Comparison of ENCODE assay signal across 20 mouse cellular contexts in genomic region chr2:97604688-97605215, GRCm38 (mm10).
DNase-seq lines count a peak whose midpoint lies in the region; ATAC-seq lines count a peak whose summit lies in the region.
"Had no signal": no experiment of that assay in that cellular context is flagged by ENCODE, and none has a peak within 500 bp of the region (broad histone marks: within the 10 kb centered on the region; RNA-seq: fewer than 3 reads in every experiment).

No protein-coding gene starts in this region.

- peak; percentile 25 for DNase-seq in forebrain, embryonic 14.5 days (ENCODE audit: low spot score)
- peak; percentile 38 for DNase-seq in adipocyte (ENCODE audit: low spot score)
- DNase-seq in heart, postnatal 4 days = no peak
- DNase-seq: adrenal gland, postnatal 14 days; cerebellum, adult 18-20 months; cerebellum, adult 9-11 months; cerebellum, postnatal 36 days; embryo, embryonic 11 days; gastrocnemius, postnatal 14 days; heart, postnatal 10 days had no signal

- no peaks in the 10 kb centered on the region for H3K9me3 ChIP-seq in forebrain, embryonic 14.5 days (replicated peaks; ENCODE audit: control insufficient read depth, low read length)
- no peaks in the 10 kb centered on the region for H3K9me3 ChIP-seq in forebrain, embryonic 15.5 days
- no peaks in the 10 kb centered on the region for H3K9me3 ChIP-seq in midbrain, embryonic 12.5 days
- no peaks in the 10 kb centered on the region for H3K9me3 ChIP-seq in midbrain, embryonic 16.5 days (replicated peaks; ENCODE audit: control insufficient read depth, low read length, poor library complexity, severe bottlenecking)
- no peaks in the 10 kb centered on the region for H3K9me3 ChIP-seq in neural tube, embryonic 12.5 days
- H3K9me3 ChIP-seq: embryonic facial prominence, embryonic 15.5 days; forebrain, embryonic 10.5 days had no signal

- H3K4me2 ChIP-seq in forebrain, embryonic 14.5 days (ENCODE audit: low read length) = no peak overlapping the region
- no peak overlapping the region for H3K4me2 ChIP-seq in forebrain, embryonic 15.5 days (replicated peaks)
- H3K4me2 ChIP-seq in midbrain, embryonic 12.5 days (replicated peaks) = no peak overlapping the region
- no peak overlapping the region for H3K4me2 ChIP-seq in midbrain, embryonic 16.5 days (ENCODE audit: low read length)
- no peak overlapping the region for H3K4me2 ChIP-seq in neural tube, embryonic 12.5 days (replicated peaks)
- H3K4me2 ChIP-seq: embryonic facial prominence, embryonic 15.5 days had no signal

- H3K4me3 ChIP-seq in forebrain, embryonic 14.5 days (ENCODE audit: low read depth, low read length) = no peak overlapping the region
- H3K4me3 ChIP-seq in forebrain, embryonic 15.5 days = no peak overlapping the region
- no peak overlapping the region for H3K4me3 ChIP-seq in midbrain, embryonic 12.5 days
- no peak overlapping the region for H3K4me3 ChIP-seq in midbrain, embryonic 16.5 days (ENCODE audit: low read depth, low read length)
- no peak overlapping the region for H3K4me3 ChIP-seq in neural tube, embryonic 12.5 days
- H3K4me3 ChIP-seq: embryonic facial prominence, embryonic 15.5 days; erythroblast, embryonic 14.5 days; forebrain, embryonic 10.5 days had no signal

- no peak overlapping the region for H3K27ac ChIP-seq in forebrain, embryonic 14.5 days (ENCODE audit: low read depth, low read length)
- no peak overlapping the region for H3K27ac ChIP-seq in forebrain, embryonic 15.5 days (replicated peaks)
- no peak overlapping the region for H3K27ac ChIP-seq in midbrain, embryonic 12.5 days (replicated peaks)
- H3K27ac ChIP-seq in midbrain, embryonic 16.5 days (ENCODE audit: low read length) = no peak overlapping the region
- no peak overlapping the region for H3K27ac ChIP-seq in neural tube, embryonic 12.5 days
- H3K27ac ChIP-seq: embryonic facial prominence, embryonic 15.5 days; forebrain, embryonic 10.5 days had no signal

- H3K9ac ChIP-seq in forebrain, embryonic 14.5 days (ENCODE audit: low read length) = no peak overlapping the region
- no peak overlapping the region for H3K9ac ChIP-seq in forebrain, embryonic 15.5 days (replicated peaks)
- H3K9ac ChIP-seq in midbrain, embryonic 12.5 days (replicated peaks) = no peak overlapping the region
- no peak overlapping the region for H3K9ac ChIP-seq in midbrain, embryonic 16.5 days (ENCODE audit: low read depth, low read length)
- H3K9ac ChIP-seq in neural tube, embryonic 12.5 days = no peak overlapping the region
- H3K9ac ChIP-seq: embryonic facial prominence, embryonic 15.5 days had no signal

- H3K4me1 ChIP-seq in forebrain, embryonic 14.5 days (ENCODE audit: control insufficient read depth, insufficient read depth, low read length) = peaks cover 3% of the 10 kb centered on the region; the same call in 1 of the 2 replicates
- H3K4me1 ChIP-seq in forebrain, embryonic 15.5 days = peaks cover 6% of the 10 kb centered on the region
- H3K4me1 ChIP-seq in midbrain, embryonic 12.5 days = peaks cover 6% of the 10 kb centered on the region; the same call in 1 of the 2 replicates
- H3K4me1 ChIP-seq in midbrain, embryonic 16.5 days (ENCODE audit: control insufficient read depth, insufficient read depth, low read length) = peaks cover 3% of the 10 kb centered on the region; the same call in 1 of the 2 replicates
- peaks cover 4% of the 10 kb centered on the region; the same call in 1 of the 2 replicates for H3K4me1 ChIP-seq in neural tube, embryonic 12.5 days
- H3K4me1 ChIP-seq: embryonic facial prominence, embryonic 15.5 days had no signal

- no peaks in the 10 kb centered on the region for H3K36me3 ChIP-seq in forebrain, embryonic 14.5 days (ENCODE audit: control insufficient read depth, insufficient read depth, low read length)
- no peaks in the 10 kb centered on the region for H3K36me3 ChIP-seq in forebrain, embryonic 15.5 days
- H3K36me3 ChIP-seq in midbrain, embryonic 12.5 days = no peaks in the 10 kb centered on the region
- H3K36me3 ChIP-seq in midbrain, embryonic 16.5 days (ENCODE audit: control insufficient read depth, insufficient read depth, low read length) = no peaks in the 10 kb centered on the region
- H3K36me3 ChIP-seq in neural tube, embryonic 12.5 days = no peaks in the 10 kb centered on the region
- H3K36me3 ChIP-seq: embryonic facial prominence, embryonic 15.5 days; forebrain, embryonic 10.5 days had no signal

- no peak for ATAC-seq in forebrain, embryonic 14.5 days
- no peak for ATAC-seq in forebrain, embryonic 15.5 days (replicated peaks)
- peak; percentile 31; the same call in 1 of the 2 replicates for ATAC-seq in midbrain, embryonic 12.5 days (ENCODE audit: low FRiP score, low read depth)
- ATAC-seq in midbrain, embryonic 16.5 days = no peak
- ATAC-seq in neural tube, embryonic 12.5 days (ENCODE audit: low FRiP score, low read depth) = 0 out of 2 replicates have a peak, but pooled peaks have one; percentile 61
- no peak for ATAC-seq in granulocyte monocyte progenitor cell, adult 5-6 weeks (replicated peaks; ENCODE audit: poor library complexity, severe bottlenecking)
- ATAC-seq: forebrain, embryonic 16.5 days; intestine, embryonic 16.5 days had no signal

- no peaks in the 10 kb centered on the region for H3K27me3 ChIP-seq in forebrain, embryonic 14.5 days (replicated peaks; ENCODE audit: control insufficient read depth, insufficient read depth, low read length)
- H3K27me3 ChIP-seq in forebrain, embryonic 15.5 days = no peaks in the 10 kb centered on the region
- H3K27me3 ChIP-seq in midbrain, embryonic 12.5 days = no peaks in the 10 kb centered on the region
- no peaks in the 10 kb centered on the region for H3K27me3 ChIP-seq in midbrain, embryonic 16.5 days (ENCODE audit: control insufficient read depth, insufficient read depth, low read depth, low read length)
- no peaks in the 10 kb centered on the region for H3K27me3 ChIP-seq in neural tube, embryonic 12.5 days (replicated peaks)
- H3K27me3 ChIP-seq: embryonic facial prominence, embryonic 15.5 days had no signal

- 9% methylated on average over 3 of the region's 3 CpGs for WGBS in forebrain, embryonic 14.5 days
- 6% methylated on average over 3 of the region's 3 CpGs for WGBS in forebrain, embryonic 15.5 days
- WGBS in midbrain, embryonic 12.5 days = 44% methylated on average over 3 of the region's 3 CpGs
- WGBS in midbrain, embryonic 16.5 days = 28% methylated on average over 3 of the region's 3 CpGs
- WGBS in neural tube, embryonic 12.5 days = 30% methylated on average over 3 of the region's 3 CpGs

Comparison
In these comparisons a context has a peak if more than half of its experiments do, and no peak if none do; other contexts are left out.
1. ATAC-seq: peak in midbrain, embryonic 12.5 days (single experiment) and neural tube, embryonic 12.5 days (single experiment); none in forebrain, embryonic 14.5 days (single experiment), forebrain, embryonic 15.5 days (single experiment), midbrain, embryonic 16.5 days (single experiment) and granulocyte monocyte progenitor cell, adult 5-6 weeks (single experiment).